ENCODE assay signal across 11 mouse cellular contexts in the genomic region with DNA sequence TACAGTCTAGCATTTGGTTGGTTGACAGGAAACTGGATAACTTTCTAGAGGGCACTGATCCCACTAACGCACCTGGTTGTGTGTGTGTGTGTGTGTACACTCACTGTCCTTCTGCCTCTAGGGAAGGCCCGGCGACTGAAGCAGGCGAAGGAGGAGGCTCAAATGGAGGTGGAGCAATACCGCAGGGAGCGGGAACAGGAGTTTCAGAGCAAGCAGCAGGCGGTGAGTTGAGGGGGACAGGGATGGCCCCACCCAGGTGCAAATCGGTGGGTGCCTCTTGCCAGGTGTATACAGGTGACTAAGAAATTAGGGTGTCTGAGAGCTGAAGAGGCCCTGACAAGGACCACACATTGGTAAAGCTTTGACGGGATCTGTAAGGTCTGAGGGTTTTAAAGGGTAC. TPM values are rescaled to one million over a fixed set of nuclear protein-coding genes. Genes with fewer than 3 reads are reported as not detected.
DNase-seq lines count a peak whose midpoint lies in the region; ATAC-seq lines count a peak whose summit lies in the region.
"Had no signal": no experiment of that assay in that cellular context is flagged by ENCODE, and none has a peak within 500 bp of the region (broad histone marks: within the 10 kb centered on the region; RNA-seq: fewer than 3 reads in every experiment).

No protein-coding gene starts in this region.

- H3K4me2 ChIP-seq in heart, embryonic 12.5 days = no peak overlapping the region
- peak overlapping the region; percentile 88 for H3K4me2 ChIP-seq in forebrain, embryonic 12.5 days
- H3K4me2 ChIP-seq in midbrain, embryonic 11.5 days = no peak overlapping the region; the same call in 1 of the 2 replicates

- no peak overlapping the region for H3K27ac ChIP-seq in heart, embryonic 12.5 days (ENCODE audit: poor library complexity, severe bottlenecking)
- no peak overlapping the region for H3K27ac ChIP-seq in forebrain, embryonic 12.5 days
- H3K27ac ChIP-seq in midbrain, embryonic 11.5 days (ENCODE audit: low read depth, low read length) = no peak overlapping the region

- peak overlapping the region; percentile 96; the same call in 1 of the 2 replicates for H3K9ac ChIP-seq in heart, embryonic 12.5 days
- peak overlapping the region; percentile 81; the same call in 1 of the 2 replicates for H3K9ac ChIP-seq in forebrain, embryonic 12.5 days
- no peak overlapping the region for H3K9ac ChIP-seq in midbrain, embryonic 11.5 days (ENCODE audit: low read length)

- 70% methylated on average over 9 of the region's 9 CpGs for WGBS in heart, embryonic 12.5 days
- 84% methylated on average over 9 of the region's 9 CpGs for WGBS in forebrain, embryonic 12.5 days
- WGBS in midbrain, embryonic 11.5 days = 73% methylated on average over 9 of the region's 9 CpGs

- no peak for ATAC-seq in heart, embryonic 12.5 days (ENCODE audit: insufficient number of reproducible peaks, low FRiP score)
- no peak for ATAC-seq in forebrain, embryonic 12.5 days (ENCODE audit: low FRiP score)
- no peak for ATAC-seq in midbrain, embryonic 11.5 days (ENCODE audit: low FRiP score)
- no peak for ATAC-seq in monocyte, adult 5-6 weeks (replicated peaks; ENCODE audit: insufficient number of reproducible peaks, low FRiP score, low TSS enrichment, poor library complexity, severe bottlenecking)

- peaks cover 5% of the 10 kb centered on the region; the same call in 1 of the 2 replicates for H3K36me3 ChIP-seq in heart, embryonic 12.5 days
- 0 out of 2 replicates have a peak, but pooled peaks cover 11% of the 10 kb centered on the region for H3K36me3 ChIP-seq in forebrain, embryonic 12.5 days (replicated peaks)
- H3K36me3 ChIP-seq in midbrain, embryonic 11.5 days (ENCODE audit: control insufficient read depth, insufficient read depth, low read length) = no peaks in the 10 kb centered on the region
- H3K36me3 ChIP-seq: stomach, embryonic 15.5 days had no signal

- H3K4me1 ChIP-seq in heart, embryonic 12.5 days (replicated peaks) = peaks cover 39% of the 10 kb centered on the region
- H3K4me1 ChIP-seq in forebrain, embryonic 12.5 days = peaks cover 34% of the 10 kb centered on the region
- peaks cover 15% of the 10 kb centered on the region for H3K4me1 ChIP-seq in midbrain, embryonic 11.5 days (ENCODE audit: control insufficient read depth, insufficient read depth, low read length)

- no peaks in the 10 kb centered on the region for H3K27me3 ChIP-seq in heart, embryonic 12.5 days (replicated peaks)
- H3K27me3 ChIP-seq in forebrain, embryonic 12.5 days = no peaks in the 10 kb centered on the region
- H3K27me3 ChIP-seq in midbrain, embryonic 11.5 days (ENCODE audit: control insufficient read depth, insufficient read depth, low read length) = no peaks in the 10 kb centered on the region
- H3K27me3 ChIP-seq: CH12.LX; stomach, embryonic 15.5 days had no signal

- no peak for DNase-seq in heart, adult 9 months (ENCODE audit: low spot score in 2 of 2)
- peak; percentile 74 for DNase-seq in cerebellum, adult 9-11 months
- DNase-seq in midbrain, embryonic 11.5 days (ENCODE audit: low spot score, missing footprints) = no peak
- DNase-seq in gastrocnemius, postnatal 25 days = no peak
- DNase-seq in spleen, postnatal 36 days (ENCODE audit: low spot score in 2 of 2) = no peak

- no peak overlapping the region for H3K4me3 ChIP-seq in heart, embryonic 12.5 days
- H3K4me3 ChIP-seq in forebrain, embryonic 12.5 days (replicated peaks) = peak overlapping the region; percentile 55
- H3K4me3 ChIP-seq in midbrain, embryonic 11.5 days (ENCODE audit: low read depth, low read length) = peak overlapping the region; percentile 61; the same call in 1 of the 2 replicates

- no peaks in the 10 kb centered on the region for H3K9me3 ChIP-seq in heart, embryonic 12.5 days (replicated peaks)
- no peaks in the 10 kb centered on the region for H3K9me3 ChIP-seq in forebrain, embryonic 12.5 days
- no peaks in the 10 kb centered on the region for H3K9me3 ChIP-seq in midbrain, embryonic 11.5 days (ENCODE audit: control insufficient read depth, low read length)
- H3K9me3 ChIP-seq: stomach, embryonic 15.5 days had no signal

RNA-seq across cellular contexts. Expression of a gene that starts 1.4 kb away (rescaled TPM):
- polyA plus RNA-seq in heart, embryonic 12.5 days (2016; fragmentation: Nextera tagmentation; extraction: Ambion mirVana) = 9.0 and 9.8 TPM in 2 replicates
- polyA plus RNA-seq in forebrain, embryonic 12.5 days (2016; fragmentation: Nextera tagmentation; extraction: Ambion mirVana) = 11.0 and 12.9 TPM in 2 replicates
- 3.3 and 4.4 TPM in 2 replicates for polyA plus RNA-seq in midbrain, embryonic 11.5 days (2014; fragmentation: Nextera tagmentation; extraction: Ambion mirVana)
- 3.6 to 10.9 TPM (median 5.1 TPM) in 3 replicates for total RNA-seq in monocyte, adult 5-6 weeks (2017)
- 1 to 10 TPM; 5.6 to 6.8 TPM for total RNA-seq in gastrocnemius, postnatal 25 days (2021)

RNA-seq across cellular contexts. Expression of a gene that starts 3.5 kb away (rescaled TPM):
- 10.0 and 12.5 TPM in 2 replicates for polyA plus RNA-seq in heart, embryonic 12.5 days (2016; fragmentation: Nextera tagmentation; extraction: Ambion mirVana)
- 16.2 and 17.3 TPM in 2 replicates for polyA plus RNA-seq in forebrain, embryonic 12.5 days (2016; fragmentation: Nextera tagmentation; extraction: Ambion mirVana)
- 17.0 and 17.8 TPM in 2 replicates for polyA plus RNA-seq in midbrain, embryonic 11.5 days (2014; fragmentation: Nextera tagmentation; extraction: Ambion mirVana)
- total RNA-seq in monocyte, adult 5-6 weeks (2017) = 1.4 to 6.5 TPM (median 2.6 TPM) in 3 replicates
- 1 to 10 TPM; 1.9 to 2.3 TPM for total RNA-seq in gastrocnemius, postnatal 25 days (2021)

RNA-seq across cellular contexts. Expression of a gene that starts 4.5 kb away (rescaled TPM):
- 282 and 285 TPM in 2 replicates for polyA plus RNA-seq in heart, embryonic 12.5 days (2016; fragmentation: Nextera tagmentation; extraction: Ambion mirVana)
- 614 and 623 TPM in 2 replicates for polyA plus RNA-seq in forebrain, embryonic 12.5 days (2016; fragmentation: Nextera tagmentation; extraction: Ambion mirVana)
- 649 and 657 TPM in 2 replicates for polyA plus RNA-seq in midbrain, embryonic 11.5 days (2014; fragmentation: Nextera tagmentation; extraction: Ambion mirVana)
- 98.8 to 141 TPM (median 101 TPM) in 3 replicates for total RNA-seq in monocyte, adult 5-6 weeks (2017)
- 10 to 100 TPM; 71.5 to 79.1 TPM for total RNA-seq in gastrocnemius, postnatal 25 days (2021)

RNA-seq across cellular contexts. Expression of a gene that starts 16.4 kb away (rescaled TPM):
- 0.55 TPM in 1 of 2 replicates, not detected in the other for polyA plus RNA-seq in heart, embryonic 12.5 days (2016; fragmentation: Nextera tagmentation; extraction: Ambion mirVana)
- 0.41 TPM in 2 replicates for polyA plus RNA-seq in forebrain, embryonic 12.5 days (2016; fragmentation: Nextera tagmentation; extraction: Ambion mirVana)
- not detected in 2 replicates for polyA plus RNA-seq in midbrain, embryonic 11.5 days (2014; fragmentation: Nextera tagmentation; extraction: Ambion mirVana)
- 0.64 to 2.9 TPM (median 2.7 TPM) in 3 replicates for total RNA-seq in monocyte, adult 5-6 weeks (2017)
- under 1 TPM in 1 of 2 experiments, not detected in 1; 0.70 TPM for total RNA-seq in gastrocnemius, postnatal 25 days (2021)
- total RNA-seq: CH12.LX; left cerebral cortex, adult 8-10 months had no signal

RNA-seq across cellular contexts. Expression of a gene that starts 25.5 kb away (rescaled TPM):
- polyA plus RNA-seq in heart, embryonic 12.5 days (2016; fragmentation: Nextera tagmentation; extraction: Ambion mirVana) = 30.2 and 32.8 TPM in 2 replicates
- 37.2 and 39.2 TPM in 2 replicates for polyA plus RNA-seq in forebrain, embryonic 12.5 days (2016; fragmentation: Nextera tagmentation; extraction: Ambion mirVana)
- 42.2 and 45.9 TPM in 2 replicates for polyA plus RNA-seq in midbrain, embryonic 11.5 days (2014; fragmentation: Nextera tagmentation; extraction: Ambion mirVana)
- total RNA-seq in monocyte, adult 5-6 weeks (2017) = 2,987 to 4,272 TPM (median 3,836 TPM) in 3 replicates
- total RNA-seq in gastrocnemius, postnatal 25 days (2021) = 10 to 100 TPM; 30.2 to 57.3 TPM
